Mouse (Mus musculus) embryonic facial prominence, embryonic 10.5 days (tissue): ENCODE data around the gene 2310057J18Rik. TPM values are rescaled to one million over a fixed set of nuclear protein-coding genes. Genes with fewer than 3 reads are reported as not detected.
"Not testable (repeated sequence)": the region's sequence is repeated elsewhere in the genome, so short reads cannot be mapped to it uniquely, and the experiment has no call there.

Source experiments
- DNase-seq: peaks from one replicate; pipeline ENCODE4 v3.0.0-alpha.2; 2017; ENCODE audit warnings: low spot score
- H3K27ac ChIP-seq: fragments of 300-500 bp; sonication (generic); replicated peaks from 2 replicates; pipeline ENCODE4 v1.5.1; 2016; ENCODE audit warnings: mild to moderate bottlenecking
- H3K27me3 ChIP-seq: fragments of 300-500 bp; sonication (generic); replicated peaks from 2 replicates; pipeline ENCODE4 v1.6.1; 2016; ENCODE audit warnings: low read depth, mild to moderate bottlenecking; ENCODE audit not compliant: poor library complexity, severe bottlenecking
- H3K36me3 ChIP-seq: fragments of 300-500 bp; sonication (generic); replicated peaks from 2 replicates; pipeline ENCODE4 v1.6.1; 2016; ENCODE audit warnings: mild to moderate bottlenecking, moderate library complexity
- H3K4me1 ChIP-seq: fragments of 300-500 bp; sonication (generic); 2 replicates; pipeline ENCODE4 v1.6.1; 2016
- H3K4me3 ChIP-seq: fragments of 300-500 bp; sonication (generic); 2 replicates; pipeline ENCODE4 v1.5.1; 2016; ENCODE audit warnings: mild to moderate bottlenecking, moderate library complexity
- H3K9me3 ChIP-seq: fragments of 300-500 bp; sonication (generic); 2 replicates; pipeline ENCODE4 v1.6.1; 2016; ENCODE audit warnings: mild to moderate bottlenecking
- WGBS: fragments of 180-500 bp; shearing (Covaris S2); methylation state at CpG from one replicate; pipeline ENCODE4 v1.1.7; 2016; 5-methylcytosine and 5-hydroxymethylcytosine counted together
- polyA plus RNA-seq: library from polyadenylated mRNA; unstranded; fragments of >200 nt; fragmentation: Nextera tagmentation; extraction: Ambion mirVana; gene quantifications from 2 replicates; pipeline ENCODE4 v1.2.1, GENCODE M21; 2016

The 2310057J18Rik gene
- polyA plus RNA-seq = not detected in 2 replicates

GRCm38 (mm10) chr10:28986203-28986602 is at the start of gene 2310057J18Rik:
2310057J18Rik (minus strand) TSS chr10:28986303.
- no peaks in the 10 kb centered on the region for H3K27me3 ChIP-seq
- no peaks in the 10 kb centered on the region for H3K36me3 ChIP-seq
- WGBS = 89% methylated on average over 3 of the region's 3 CpGs
- H3K4me1 ChIP-seq = no peaks in the 10 kb centered on the region
- no peak within 1 kb of the TSS for H3K4me3 ChIP-seq
- no peaks in the 10 kb centered on the region for H3K9me3 ChIP-seq
- H3K27ac ChIP-seq = no peak within 1 kb of the TSS
- DNase-seq = no peak

GRCm38 (mm10) chr10:29029960-29030359 is 43.9 kb upstream of the 2310057J18Rik start:
- not testable (repeated sequence) for H3K9me3 ChIP-seq, H3K4me3 ChIP-seq, H3K4me1 ChIP-seq, H3K27ac ChIP-seq, DNase-seq, H3K36me3 ChIP-seq, H3K27me3 ChIP-seq
- WGBS = 92% methylated on average over 13 of the region's 20 CpGs

- Histone ChIP-seq H3K27ac (no peak overlapping the region), H3K9me3 (no peaks in the 10 kb centered on the region), H3K4me3 (no peak overlapping the region), H3K4me1 (no peaks in the 10 kb centered on the region), H3K36me3 (no peaks in the 10 kb centered on the region), H3K27me3 (no peaks in the 10 kb centered on the region)
- 75% methylated on average over 7 of the region's 7 CpGs for WGBS
- no peak for DNase-seq
Measured at GRCm38 (mm10) chr10:29019496-29020270, 33.6 kb upstream of the 2310057J18Rik start.

GRCm38 (mm10) chr10:28997776-28998175 is 11.7 kb upstream of the 2310057J18Rik start:
- Histone ChIP-seq H3K4me3 (no peak overlapping the region), H3K9me3 (no peaks in the 10 kb centered on the region), H3K36me3 (no peaks in the 10 kb centered on the region), H3K27me3 (no peaks in the 10 kb centered on the region), H3K4me1 (no peaks in the 10 kb centered on the region), H3K27ac (no peak overlapping the region)
- DNase-seq = no peak

- H3K36me3 ChIP-seq = no peaks in the 10 kb centered on the region
- H3K4me3 ChIP-seq = no peak overlapping the region
- no peaks in the 10 kb centered on the region for H3K27me3 ChIP-seq
- H3K27ac ChIP-seq = no peak overlapping the region
- no peaks in the 10 kb centered on the region for H3K4me1 ChIP-seq
- no peaks in the 10 kb centered on the region for H3K9me3 ChIP-seq
- DNase-seq = no peak
- WGBS = 71% methylated on average over 2 of the region's 2 CpGs
Measured at GRCm38 (mm10) chr10:28988990-28989389, 2.9 kb upstream of the 2310057J18Rik start.

- Histone ChIP-seq H3K9me3 (no peaks in the 10 kb centered on the region), H3K27me3 (no peaks in the 10 kb centered on the region), H3K36me3 (no peaks in the 10 kb centered on the region), H3K4me3 (no peak overlapping the region), H3K27ac (no peak overlapping the region), H3K4me1 (no peaks in the 10 kb centered on the region)
- DNase-seq = no peak
- 82% methylated on average over 1 of the region's 1 CpGs for WGBS
Measured at GRCm38 (mm10) chr10:28968189-28968588, 17.9 kb downstream of the 2310057J18Rik start.

GRCm38 (mm10) chr10:28955138-28955537 is 31.0 kb downstream of the 2310057J18Rik start:
- no peaks in the 10 kb centered on the region for H3K4me1 ChIP-seq
- no peaks in the 10 kb centered on the region for H3K27me3 ChIP-seq
- peak; percentile 66 for DNase-seq
- H3K9me3 ChIP-seq = no peaks in the 10 kb centered on the region
- no peak overlapping the region for H3K27ac ChIP-seq
- H3K36me3 ChIP-seq = no peaks in the 10 kb centered on the region
- H3K4me3 ChIP-seq = no peak overlapping the region
- 51% methylated on average over 4 of the region's 4 CpGs for WGBS

GRCm38 (mm10) chr10:28954515-28954914 is 31.6 kb downstream of the 2310057J18Rik start:
- DNase-seq = no peak
- 69% methylated on average over 4 of the region's 4 CpGs for WGBS
- no peaks in the 10 kb centered on the region for H3K9me3 ChIP-seq
- no peak overlapping the region for H3K27ac ChIP-seq
- H3K4me3 ChIP-seq = no peak overlapping the region
- H3K27me3 ChIP-seq = no peaks in the 10 kb centered on the region
- H3K36me3 ChIP-seq = no peaks in the 10 kb centered on the region
- no peaks in the 10 kb centered on the region for H3K4me1 ChIP-seq

Other genes starting within 250 kb of the 2310057J18Rik start
- gene Soga3, start 157.5 kb upstream of the 2310057J18Rik start, polyA plus RNA-seq = 6.3 and 7.8 TPM in 2 replicates
- gene Gm49353, start 212.7 kb upstream of the 2310057J18Rik start, polyA plus RNA-seq = 0.35 TPM in 1 of 2 replicates, not detected in the other
- gene 9330159F19Rik, start 225.3 kb upstream of the 2310057J18Rik start, polyA plus RNA-seq = 1.4 and 1.7 TPM in 2 replicates